Mouse (Mus musculus) adrenal gland, adult 8-10 months (tissue): Measurements from ENCODE around the gene Tnrc18. TPM values are rescaled to one million over a fixed set of nuclear protein-coding genes. Genes with fewer than 3 reads are reported as not detected.

Source experiments
- DNase-seq: peaks from one replicate; pipeline ENCODE4 v3.0.0; 2022
- total RNA-seq, 4 experiments: library from RNA; stranded (reverse); gene quantifications; 2 replicates each; pipeline ENCODE4 v1.2.4; 2022

Gene Tnrc18
- total RNA-seq, 4 experiments from 2014 or later: 75.1 to 117 (median 96.9) TPM

DNA sequence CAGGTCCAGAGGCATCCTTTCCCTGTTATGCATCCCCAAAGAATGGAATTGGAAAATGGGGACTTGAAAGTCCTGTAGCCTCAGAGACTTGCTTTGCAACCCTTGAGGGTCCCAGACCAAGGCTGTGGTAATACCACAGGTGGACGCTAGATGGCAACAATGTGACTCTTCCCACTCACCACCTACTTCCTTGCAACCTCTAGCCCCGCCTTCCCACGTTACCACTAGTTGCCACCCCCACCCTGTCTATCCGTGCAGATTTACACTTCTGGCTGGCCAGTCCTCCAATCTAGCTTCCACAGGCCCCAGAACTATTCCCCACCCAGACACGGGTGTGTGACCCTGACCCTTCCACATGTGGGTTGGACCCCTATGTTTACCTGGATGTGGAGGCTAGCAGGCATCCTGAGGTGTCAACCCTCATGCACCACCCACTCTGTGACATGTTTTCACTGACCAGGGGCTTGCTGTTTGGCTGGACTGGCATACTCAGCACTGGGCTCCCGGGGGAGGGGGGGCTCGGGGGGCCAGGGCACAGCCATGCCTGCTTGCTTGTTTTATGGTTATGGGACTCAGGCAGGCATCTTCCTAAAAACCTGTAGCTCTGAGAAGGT, 93.8 kb downstream of the Tnrc18 start:
- DNase-seq: no peak

DNA sequence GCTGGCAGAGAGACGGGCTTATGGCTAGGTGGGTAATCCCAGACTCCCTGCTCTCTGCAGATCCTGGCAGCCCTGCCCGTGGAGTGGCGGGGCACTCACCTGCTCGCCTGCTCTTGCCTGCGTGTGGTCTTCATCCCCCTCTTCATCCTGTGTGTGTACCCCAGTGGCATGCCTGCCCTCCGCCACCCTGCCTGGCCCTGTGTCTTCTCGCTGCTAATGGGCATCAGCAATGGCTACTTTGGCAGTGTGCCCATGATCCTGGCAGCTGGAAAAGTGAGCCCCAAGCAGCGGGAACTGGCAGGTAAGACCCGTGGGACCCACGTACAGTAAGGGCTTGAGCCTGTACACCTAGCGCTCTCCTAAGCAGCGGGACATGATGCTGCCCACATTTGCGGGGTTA, 97.6 kb downstream of the Tnrc18 start:
- no peak for DNase-seq

DNA sequence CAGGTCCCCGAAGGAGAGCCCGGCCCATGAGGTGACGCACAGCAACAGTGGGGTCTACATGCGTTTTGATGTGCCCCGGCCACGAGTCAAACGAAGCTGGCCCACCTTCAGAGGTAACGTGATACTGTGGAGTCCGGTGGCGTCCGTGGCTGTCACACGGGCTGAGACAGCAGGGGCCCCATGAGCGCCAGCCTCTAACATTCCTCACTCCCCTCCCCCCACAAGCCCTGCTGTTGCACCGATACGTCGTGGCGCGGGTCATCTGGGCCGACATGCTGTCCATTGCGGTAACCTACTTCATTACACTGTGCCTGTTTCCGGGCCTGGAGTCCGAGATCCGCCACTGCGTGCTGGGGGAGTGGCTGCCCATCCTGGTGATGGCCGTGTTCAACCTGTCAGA, 99.0 kb downstream of the Tnrc18 start:
- no peak for DNase-seq

DNA sequence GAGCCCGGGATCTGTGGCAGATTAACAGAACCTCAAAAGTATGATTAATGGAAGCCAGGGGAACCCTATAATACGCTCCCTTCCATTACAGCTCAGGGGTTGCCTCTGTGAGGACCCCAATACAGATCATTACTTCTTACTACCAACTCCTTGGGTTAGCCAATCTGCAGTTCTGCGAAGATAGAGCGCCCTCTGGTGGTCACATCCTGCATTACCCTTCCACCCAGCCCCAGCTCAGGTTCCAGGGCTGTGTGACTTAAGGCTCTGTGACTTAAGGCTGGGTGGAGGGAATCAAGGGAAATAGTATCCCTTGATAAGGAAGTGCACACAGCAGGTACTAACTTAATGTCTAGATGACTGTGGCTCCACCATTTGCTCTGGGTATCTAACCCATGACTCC, 99.4 kb downstream of the Tnrc18 start:
- peak; percentile 39 for DNase-seq

DNA sequence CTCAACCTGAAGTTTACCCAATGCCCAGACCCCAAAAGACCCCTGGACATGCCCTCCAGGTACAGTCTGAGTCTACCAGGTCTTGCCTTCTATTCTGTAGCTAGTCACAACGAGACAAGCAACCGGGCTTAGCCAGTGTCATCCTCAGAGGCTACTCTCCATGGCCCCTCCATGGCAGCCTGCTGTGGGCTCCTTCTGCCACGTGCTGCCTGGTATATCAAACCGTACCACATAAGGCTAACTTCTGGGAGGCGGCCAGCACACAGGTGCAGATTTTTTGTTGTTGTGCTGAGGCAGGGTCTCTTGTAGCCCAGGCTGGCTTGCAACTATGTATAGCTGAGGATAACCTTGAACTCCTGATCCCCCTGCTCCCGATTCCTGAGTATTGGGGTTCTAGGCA, 101.4 kb downstream of the Tnrc18 start:
- no peak for DNase-seq

DNA sequence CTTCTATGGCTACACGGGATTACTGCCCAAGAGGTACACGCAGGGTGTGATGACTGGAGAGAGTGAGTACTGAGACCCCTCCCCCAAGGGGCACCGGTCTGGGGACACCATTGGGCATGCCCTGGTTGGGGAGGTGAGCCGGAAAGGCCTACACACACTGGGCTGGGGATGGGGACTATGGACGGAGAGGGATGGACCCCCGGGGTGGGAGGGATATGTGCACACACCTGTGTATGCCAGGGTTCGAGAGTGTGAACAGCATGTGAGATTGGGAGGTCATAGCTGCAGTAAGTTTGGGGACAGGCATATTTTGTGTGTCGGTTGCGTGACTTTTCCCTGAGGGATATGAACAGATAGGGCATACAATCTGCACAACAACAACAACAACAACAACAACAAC, 102.4 kb downstream of the Tnrc18 start:
- DNase-seq: no peak

DNA sequence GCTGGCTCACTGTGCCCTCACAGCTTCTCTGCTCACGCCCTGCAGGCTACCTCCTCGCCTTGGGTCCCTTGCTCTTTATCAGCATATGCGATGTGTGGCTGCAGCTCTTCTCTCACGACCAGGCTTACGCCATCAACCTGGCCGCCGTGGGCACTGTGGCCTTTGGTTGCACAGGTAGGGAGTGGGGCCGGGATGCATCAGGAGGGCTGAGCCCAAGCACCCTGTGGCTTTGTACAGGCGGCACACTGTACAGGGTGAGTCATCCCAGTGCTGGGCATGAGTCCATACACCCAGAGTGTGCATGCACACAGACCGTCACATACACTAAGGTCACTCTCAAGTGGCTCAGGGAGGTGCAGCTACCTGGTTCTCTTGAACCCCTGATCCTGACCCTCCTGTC, 103.5 kb downstream of the Tnrc18 start:
- DNase-seq: peak; percentile 41

DNA sequence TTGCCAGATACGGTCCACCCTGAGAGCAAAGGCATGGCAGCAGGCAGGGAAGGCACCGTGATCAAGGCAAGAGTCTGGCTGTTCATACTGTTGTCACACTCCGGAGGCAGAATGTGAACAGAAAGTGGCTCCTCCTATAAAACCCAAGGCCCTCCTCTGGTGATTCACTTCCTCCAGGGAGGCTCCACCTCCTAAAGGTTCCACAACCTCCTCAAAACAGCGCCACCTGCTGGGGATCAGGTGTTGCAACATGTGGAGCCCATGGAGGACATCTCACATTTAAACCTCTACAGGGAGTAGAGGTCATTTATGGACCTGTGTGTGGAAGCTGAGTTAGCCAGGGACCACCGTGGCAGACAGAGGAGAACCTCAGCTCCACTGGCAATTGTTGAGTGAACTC, 105.1 kb downstream of the Tnrc18 start:
- DNase-seq: no peak

DNA sequence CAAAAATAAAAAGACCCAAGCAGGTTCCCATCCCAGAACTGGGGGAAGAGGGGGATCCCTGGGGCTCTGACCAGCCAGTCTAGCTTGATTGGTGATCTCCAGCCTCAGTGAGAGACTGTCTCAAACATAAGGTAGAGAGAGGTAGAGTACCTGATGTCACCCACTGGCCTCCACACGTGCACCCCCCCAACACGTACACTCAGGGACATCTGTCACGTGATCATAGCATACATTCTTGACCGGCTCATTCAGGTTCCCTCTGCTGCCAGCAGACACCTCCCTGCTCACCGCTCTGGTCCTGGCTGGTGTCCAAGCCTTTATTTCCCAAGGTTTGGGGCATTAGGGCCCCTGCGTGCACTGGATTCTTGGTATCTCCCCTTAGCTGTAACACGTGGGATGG, 108.0 kb downstream of the Tnrc18 start:
- no peak for DNase-seq

DNA sequence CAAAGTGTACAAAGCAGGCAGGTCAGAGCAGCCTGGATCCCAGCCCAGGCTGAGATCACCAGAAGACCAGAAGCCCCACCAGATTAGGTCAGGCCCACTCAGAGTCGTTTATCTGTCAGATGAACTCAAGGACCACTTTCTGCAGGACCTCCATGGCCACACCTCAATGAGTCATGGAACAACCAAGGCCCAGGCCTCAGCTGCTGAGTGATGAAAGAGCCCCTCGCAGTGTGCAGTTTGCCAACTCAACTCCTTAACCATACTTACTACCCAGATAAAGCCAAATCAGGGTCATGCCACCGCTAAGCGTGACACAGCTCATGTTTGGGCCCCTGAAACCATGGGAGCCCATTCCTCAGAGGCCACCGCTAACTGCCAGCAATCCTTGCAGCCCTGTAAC, 109.8 kb downstream of the Tnrc18 start:
- peak; percentile 47 for DNase-seq

DNA sequence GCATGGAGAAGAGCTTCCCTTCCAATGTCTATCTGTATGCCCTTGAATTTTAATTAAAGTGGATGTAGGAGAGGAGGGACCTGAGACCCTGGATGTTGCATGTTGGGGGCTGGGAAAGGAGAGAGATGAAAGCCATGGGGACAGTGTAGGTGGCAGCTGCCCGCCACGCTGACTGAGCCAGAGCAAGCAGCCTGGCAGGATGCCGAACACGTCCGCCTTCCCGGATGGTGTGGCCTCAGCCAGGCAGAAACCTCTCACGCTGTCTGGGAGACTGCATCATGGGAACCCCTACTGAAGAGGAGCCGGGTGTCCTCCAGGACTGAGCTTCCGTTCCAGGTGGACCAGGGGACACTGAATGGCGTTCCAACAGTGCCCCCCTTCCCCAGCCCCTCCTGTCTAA, 113.9 kb downstream of the Tnrc18 start:
- DNase-seq: no peak

DNA sequence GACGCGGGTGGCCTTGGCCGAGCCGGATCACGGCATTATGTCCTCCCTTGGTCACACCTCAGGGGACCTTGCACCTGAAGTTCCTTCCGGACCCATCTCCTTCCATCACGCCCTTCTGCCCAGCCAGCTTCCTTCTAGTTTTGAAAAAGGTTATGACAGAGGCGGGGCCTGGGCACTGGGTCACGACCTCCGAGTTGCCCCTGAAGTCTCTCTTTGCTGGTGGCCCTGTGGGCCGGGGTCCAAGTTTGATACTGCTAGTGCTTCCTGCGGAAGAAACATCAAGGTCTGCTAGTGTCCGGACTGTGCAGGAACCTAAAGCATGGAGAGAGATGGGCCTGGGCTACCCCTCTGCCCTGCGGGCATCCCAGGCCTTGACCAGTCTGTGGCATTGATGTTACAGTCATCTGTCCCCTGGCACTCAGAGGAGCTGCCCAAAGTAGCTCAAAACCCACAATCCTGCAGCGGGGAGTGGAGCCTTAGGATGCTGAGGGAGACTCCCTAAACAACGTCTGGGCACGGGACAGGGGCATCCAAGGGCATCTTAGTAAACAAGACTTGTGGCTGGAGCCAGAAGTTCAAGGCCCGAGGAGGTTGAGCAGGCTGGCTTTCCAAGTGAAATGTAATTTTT, 114.8 kb downstream of the Tnrc18 start:
- no peak for DNase-seq

DNA sequence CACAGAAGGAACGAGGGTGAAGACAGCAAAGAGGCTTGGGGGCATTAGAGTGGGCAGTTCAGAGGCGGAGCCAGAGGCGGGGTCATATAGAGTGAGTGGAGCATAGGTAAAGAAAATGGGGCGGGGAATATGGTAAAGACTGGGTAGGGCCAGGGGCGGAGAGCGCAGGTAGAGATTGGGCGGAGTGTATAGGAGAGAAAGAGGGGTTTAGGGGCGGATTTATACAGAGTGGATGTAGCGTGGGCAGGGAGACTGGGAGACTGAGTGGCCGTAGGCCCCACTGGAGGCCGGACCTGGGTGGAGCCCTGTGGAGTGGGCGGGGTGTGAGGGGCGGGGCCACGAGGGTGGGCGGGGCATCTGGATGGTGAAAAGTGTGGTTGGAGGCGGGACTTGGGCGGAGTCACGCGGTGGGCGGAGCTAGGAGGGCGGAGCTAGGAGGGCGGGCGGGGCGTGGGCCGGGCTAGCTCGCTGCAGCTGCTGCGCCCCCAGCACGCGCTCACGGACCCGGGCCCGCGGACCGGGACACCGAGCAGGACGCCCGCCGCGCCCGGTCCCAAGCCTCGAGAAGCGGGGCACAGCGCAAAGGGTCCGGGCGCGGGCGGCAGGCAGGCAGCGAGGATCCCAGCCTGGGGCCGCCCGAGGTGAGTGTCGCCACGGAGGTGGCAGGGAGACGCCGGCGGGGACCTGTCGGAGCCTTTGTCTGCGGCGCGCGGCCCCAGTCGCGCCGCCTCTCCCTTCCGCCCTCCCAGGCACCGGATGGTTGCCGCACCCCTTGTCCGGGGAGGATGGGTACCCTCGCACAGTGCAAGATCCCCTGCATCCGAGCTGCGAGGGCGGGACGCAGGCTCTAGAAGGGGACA, 115.6 kb downstream of the Tnrc18 start:
- no peak for DNase-seq

DNA sequence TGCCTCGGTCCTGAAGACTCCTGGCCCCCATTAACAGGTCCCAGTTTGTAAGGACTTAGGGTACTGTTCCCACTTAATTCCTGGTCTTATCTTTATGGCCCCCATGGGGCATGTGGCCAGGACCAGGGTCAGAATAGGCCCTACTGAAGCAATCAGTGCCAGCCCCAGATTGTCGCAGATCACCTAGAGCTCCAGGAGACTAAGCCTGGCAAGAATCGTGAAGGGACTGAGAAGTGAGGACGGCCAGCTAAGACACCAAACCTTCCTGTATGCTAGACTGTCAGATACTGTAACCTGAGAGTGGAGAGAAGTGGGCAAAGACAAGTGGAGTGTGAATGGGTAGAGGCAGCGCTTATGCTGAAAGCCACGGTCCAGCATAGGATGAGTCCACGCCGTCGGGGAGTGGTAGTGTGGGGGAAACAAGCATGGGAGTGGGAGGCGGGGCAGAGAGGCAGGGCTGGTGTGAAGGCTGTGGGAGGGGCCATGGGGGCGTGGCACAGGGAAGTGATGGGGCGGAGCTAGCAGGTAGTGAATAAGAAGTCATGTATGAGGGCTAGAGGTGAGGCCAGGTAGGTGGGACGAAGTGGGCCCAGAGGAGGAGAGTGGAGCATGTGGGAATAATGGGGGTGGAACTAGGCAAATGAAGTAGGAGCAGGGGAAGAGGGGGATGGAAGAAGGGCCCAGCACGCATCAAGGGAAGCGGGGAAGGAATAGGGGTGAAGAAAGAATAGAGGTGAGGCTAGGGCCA, 116.4 kb downstream of the Tnrc18 start:
- DNase-seq: no peak

DNA sequence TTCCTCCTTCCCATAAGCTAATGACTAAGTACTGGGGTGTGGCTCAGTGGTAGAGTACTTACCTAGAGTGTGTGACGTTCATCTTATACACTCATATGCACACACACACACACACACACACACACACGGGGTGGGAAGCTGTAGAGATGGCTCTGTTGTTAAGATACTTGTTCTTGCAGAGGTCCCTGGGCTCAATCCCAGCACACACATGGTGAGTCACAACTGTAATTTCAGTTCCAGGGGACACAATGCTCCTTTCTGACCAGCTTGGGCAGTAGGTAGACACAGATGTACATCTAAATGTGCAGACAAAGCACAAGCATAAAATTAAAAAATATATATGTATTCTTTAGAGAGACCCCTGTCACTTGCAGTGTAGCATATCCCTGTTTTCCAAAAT, 119.7 kb downstream of the Tnrc18 start:
- DNase-seq: no peak

DNA sequence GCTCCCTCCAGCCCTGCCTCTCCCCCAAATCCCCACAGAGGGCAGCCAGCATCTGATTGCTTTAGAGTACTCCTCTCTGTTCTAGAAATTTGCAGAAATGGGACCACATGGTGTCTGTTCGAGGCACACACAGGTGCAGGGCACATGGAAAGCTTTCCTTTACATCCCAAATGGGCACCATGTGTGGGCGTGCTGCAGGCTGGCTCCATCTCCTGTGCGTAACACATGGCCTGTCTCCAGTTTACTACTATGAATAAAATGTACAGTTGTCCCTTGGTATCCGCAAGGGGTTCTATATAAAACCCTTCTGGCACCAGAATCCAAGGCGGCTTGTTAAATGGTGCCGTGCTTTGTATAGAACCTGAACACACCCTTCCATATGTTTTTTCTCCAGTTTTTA, 120.6 kb downstream of the Tnrc18 start:
- no peak for DNase-seq

DNA sequence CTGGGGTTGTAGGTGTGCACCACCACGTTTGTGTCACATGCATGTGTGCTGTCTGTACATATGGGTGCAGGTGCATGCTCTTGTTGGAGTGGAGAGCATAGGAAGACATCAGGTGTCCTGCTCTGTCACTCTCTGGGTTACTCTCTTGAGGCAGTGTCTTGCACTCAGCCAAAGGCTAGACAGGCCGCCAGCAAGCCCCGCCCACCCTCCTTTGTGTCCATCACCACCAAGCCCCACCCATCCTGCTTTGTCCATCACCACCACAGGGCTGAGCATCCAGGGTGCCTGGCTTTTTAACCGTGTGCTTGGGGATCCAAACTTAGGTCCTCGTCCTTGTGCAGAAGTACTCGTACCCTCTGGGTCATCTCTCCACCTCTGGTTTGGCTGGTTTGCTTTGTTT, 121.2 kb downstream of the Tnrc18 start:
- DNase-seq: no peak

DNA sequence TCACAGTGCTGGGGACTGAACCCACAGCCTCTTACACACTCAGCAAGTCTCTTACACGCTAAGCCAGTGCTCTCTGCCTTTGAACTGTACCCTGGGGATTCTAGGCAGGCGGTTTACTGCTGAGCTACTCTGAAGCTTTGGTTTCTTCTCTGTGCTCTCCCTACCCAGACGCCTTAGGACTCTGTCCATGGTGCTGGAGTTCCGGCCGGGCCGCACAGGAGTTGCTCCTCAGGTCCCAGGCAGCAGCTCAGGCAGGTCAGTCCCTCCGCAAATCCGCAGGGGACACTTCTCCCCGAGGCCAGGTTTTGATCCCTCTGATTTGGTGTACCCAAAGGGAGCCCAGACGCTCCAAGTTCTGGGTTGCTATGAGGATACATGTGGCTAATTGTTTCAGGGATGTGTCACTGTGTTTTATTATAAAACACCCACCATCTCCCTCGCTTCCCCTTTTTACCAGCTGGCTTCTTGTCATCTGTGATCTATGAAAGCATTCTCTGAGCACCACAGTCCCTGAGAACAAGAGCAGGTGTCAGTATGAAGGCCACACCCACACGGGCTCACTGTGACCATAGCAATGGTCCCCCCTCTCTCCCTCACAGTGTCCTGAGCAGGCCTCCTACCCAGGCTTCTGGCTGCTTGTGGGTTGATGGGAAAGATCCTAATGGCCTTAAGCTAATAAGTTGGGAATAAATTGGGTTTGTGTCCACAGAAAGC, 122.7 kb downstream of the Tnrc18 start:
- DNase-seq: no peak

DNA sequence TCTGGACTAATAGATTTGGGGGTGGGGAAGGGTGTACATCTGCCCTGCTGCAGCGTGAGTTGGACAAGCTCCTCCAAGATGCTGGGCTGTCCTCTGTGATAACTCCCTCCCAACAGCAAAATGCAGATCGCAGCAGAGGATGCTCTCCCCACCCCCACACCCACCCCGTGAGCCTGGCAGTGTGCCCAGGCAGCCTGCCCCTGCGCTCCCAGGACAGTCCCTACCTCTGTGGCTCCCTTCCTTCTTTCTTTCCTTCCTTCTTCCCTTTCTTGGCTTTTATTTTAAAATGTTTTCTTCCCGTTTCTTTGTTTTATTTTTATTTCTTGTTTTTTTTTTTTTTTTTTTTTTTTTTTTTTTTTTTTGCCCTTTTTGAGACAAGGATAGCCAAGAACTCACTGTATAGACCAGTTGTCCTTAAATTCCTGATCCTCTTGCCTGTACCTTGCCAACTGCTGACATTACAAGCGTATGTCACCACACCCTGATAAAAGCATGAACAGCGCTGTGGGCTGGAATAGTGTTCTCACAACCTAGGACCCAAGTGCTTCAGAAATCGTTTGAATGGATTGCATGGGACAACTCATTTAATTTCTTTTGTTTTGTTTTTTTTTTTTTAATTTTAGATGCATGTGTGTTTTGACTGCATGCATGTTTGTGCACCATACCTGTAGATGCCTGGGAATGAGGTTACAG, 123.6 kb downstream of the Tnrc18 start:
- no peak for DNase-seq

DNA sequence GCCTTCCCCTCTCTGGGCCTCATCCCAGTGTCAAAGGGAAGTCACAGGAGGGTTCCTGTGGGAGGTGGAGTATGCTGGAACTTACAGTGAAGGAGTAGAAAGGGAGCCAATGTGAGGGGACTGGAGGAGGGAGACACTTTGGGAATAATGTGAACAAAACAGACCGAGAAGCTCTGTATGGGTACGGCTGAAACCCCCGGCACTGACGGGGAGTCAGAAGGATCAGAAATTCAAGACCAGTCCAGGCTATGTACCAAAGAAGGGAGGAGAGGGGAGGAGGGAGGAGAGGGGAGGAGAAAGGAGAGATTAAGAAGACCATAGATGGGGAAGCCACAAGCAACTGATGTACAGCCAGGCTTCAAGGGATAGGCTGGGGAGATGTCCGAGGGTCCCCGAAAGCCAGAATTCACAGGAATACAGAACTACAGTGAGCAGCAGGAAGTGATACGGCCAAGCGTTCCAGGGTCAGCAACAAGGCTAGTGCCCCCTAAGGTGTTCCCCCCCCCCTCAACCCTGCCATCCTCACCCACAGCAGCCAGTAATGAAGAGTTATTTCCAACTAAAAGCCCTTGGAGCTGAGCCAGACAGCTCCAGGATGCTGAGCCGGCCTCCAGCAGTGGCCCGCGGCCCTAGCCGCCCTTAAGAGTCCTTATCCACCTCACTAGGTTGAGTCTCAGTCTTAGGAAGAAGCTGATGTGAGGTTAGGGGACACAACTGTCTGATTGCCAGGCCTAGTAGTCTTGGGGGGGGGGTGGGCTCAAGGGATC, 124.3 kb downstream of the Tnrc18 start:
- DNase-seq: no peak

DNA sequence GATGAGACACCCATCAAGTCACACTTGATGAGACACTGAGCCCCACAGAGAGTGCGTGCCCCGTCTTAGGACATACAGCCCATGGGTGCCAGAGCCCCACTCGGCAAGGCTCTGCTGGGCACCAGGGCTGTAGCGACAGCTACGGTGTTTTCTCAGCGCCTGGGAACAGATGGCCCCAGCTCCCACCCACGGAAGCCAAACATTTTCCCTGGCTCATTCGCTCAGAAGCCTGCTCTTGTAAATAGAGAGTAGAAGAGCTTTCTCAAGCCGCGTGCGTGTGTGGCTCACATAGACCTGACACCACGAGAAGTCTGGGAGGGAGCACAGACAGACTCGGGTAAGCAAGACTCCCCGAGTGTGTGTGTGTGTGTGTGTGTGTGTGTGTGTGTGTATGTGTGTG, 125.2 kb downstream of the Tnrc18 start, which contains the start of gene Slc29a4:
TSS of gene Slc29a4 (plus strand) at position 265 of the 400 bp plus-strand sequence.
- DNase-seq: no peak
